11 mouse cellular contexts compared by ENCODE assay signal in genomic region chr19:38245361-38246176, GRCm38 (mm10). TPM values are rescaled to one million over a fixed set of nuclear protein-coding genes. Genes with fewer than 3 reads are reported as not detected.
A peak's percentile ranks its signal among the peaks of the same experiment; 100 is the strongest.
DNase-seq lines count a peak whose midpoint lies in the region; ATAC-seq and TF ChIP-seq lines count a peak whose summit lies in the region.
"Had no signal": no experiment of that assay in that cellular context is flagged by ENCODE, and none has a peak within 500 bp of the region (broad histone marks: within the 10 kb centered on the region; RNA-seq: fewer than 3 reads in every experiment).

No protein-coding gene starts in this region.

- no peaks in the 10 kb centered on the region for H3K27me3 ChIP-seq in kidney, embryonic 16.5 days (ENCODE audit: insufficient read depth, low read length)
- H3K27me3 ChIP-seq in kidney, embryonic 14.5 days (ENCODE audit: control insufficient read depth, insufficient read depth, low read length) = no peaks in the 10 kb centered on the region
- H3K27me3 ChIP-seq in midbrain, embryonic 15.5 days (replicated peaks) = no peaks in the 10 kb centered on the region

- no peak overlapping the region for H3K4me3 ChIP-seq in kidney, embryonic 16.5 days (ENCODE audit: low read length)
- H3K4me3 ChIP-seq in kidney, embryonic 14.5 days (ENCODE audit: low read length) = no peak overlapping the region
- H3K4me3 ChIP-seq in midbrain, embryonic 15.5 days = no peak overlapping the region

- peak; percentile 87 for DNase-seq in brain, embryonic 14.5 days (ENCODE audit: low read depth)
- DNase-seq in adrenal gland, postnatal 14 days = no peak
- no peak for DNase-seq in thymus, postnatal 10 days (ENCODE audit: low spot score in 2 of 2)
- no peak for DNase-seq in embryo, embryonic 11 days
- DNase-seq: adrenal gland, postnatal 25 days; kidney, postnatal 14 days had no signal

- no peak overlapping the region for H3K27ac ChIP-seq in kidney, embryonic 16.5 days (ENCODE audit: low read length)
- no peak overlapping the region for H3K27ac ChIP-seq in kidney, embryonic 14.5 days (ENCODE audit: low read depth, low read length)
- H3K27ac ChIP-seq in midbrain, embryonic 15.5 days = peak overlapping the region; percentile 42; the same call in 1 of the 2 replicates

- 0 out of 2 replicates have a peak overlapping the region, but pooled peaks have one; percentile 8 for H3K4me2 ChIP-seq in kidney, embryonic 16.5 days (replicated peaks; ENCODE audit: low read depth, low read length)
- no peak overlapping the region for H3K4me2 ChIP-seq in kidney, embryonic 14.5 days (replicated peaks; ENCODE audit: low read depth, low read length)
- no peak overlapping the region for H3K4me2 ChIP-seq in midbrain, embryonic 15.5 days

- no peak for TF ChIP-seq CTCF in brain, embryonic 14.5 days (IDR thresholded peaks at IDR 0.05; ENCODE audit: borderline replicate concordance, extremely low read depth, insufficient read depth, insufficient read length)

- ATAC-seq in kidney, embryonic 16.5 days (ENCODE audit: low FRiP score, low TSS enrichment) = no peak
- no peak for ATAC-seq in kidney, embryonic 14.5 days (ENCODE audit: low FRiP score, low TSS enrichment)
- peak; percentile 61 for ATAC-seq in granulocyte monocyte progenitor cell, adult 5-6 weeks (replicated peaks; ENCODE audit: poor library complexity, severe bottlenecking)
- ATAC-seq in midbrain, embryonic 15.5 days (replicated peaks) = peak; percentile 55

- no peak overlapping the region for H3K9ac ChIP-seq in kidney, embryonic 16.5 days (replicated peaks; ENCODE audit: low read length)
- no peak overlapping the region for H3K9ac ChIP-seq in kidney, embryonic 14.5 days (ENCODE audit: low read depth, low read length)
- no peak overlapping the region for H3K9ac ChIP-seq in midbrain, embryonic 15.5 days

- no peak for TF ChIP-seq POLR2A in brain, embryonic 14.5 days (IDR thresholded peaks at IDR 0.05; ENCODE audit: borderline replicate concordance, extremely low read depth, insufficient read depth, insufficient read length, poor library complexity, severe bottlenecking)

- no peaks in the 10 kb centered on the region for H3K36me3 ChIP-seq in kidney, embryonic 16.5 days (ENCODE audit: insufficient read depth, low read length)
- H3K36me3 ChIP-seq in kidney, embryonic 14.5 days (ENCODE audit: control insufficient read depth, insufficient read depth, low read length) = no peaks in the 10 kb centered on the region
- no peaks in the 10 kb centered on the region for H3K36me3 ChIP-seq in midbrain, embryonic 15.5 days (replicated peaks)
- H3K36me3 ChIP-seq: G1E had no signal

- 0 out of 2 replicates have a peak, but pooled peaks cover 4% of the 10 kb centered on the region for H3K4me1 ChIP-seq in kidney, embryonic 16.5 days (ENCODE audit: insufficient read depth, low read length)
- H3K4me1 ChIP-seq in kidney, embryonic 14.5 days (ENCODE audit: control insufficient read depth, insufficient read depth, low read length) = no peaks in the 10 kb centered on the region; the same call in 1 of the 2 replicates
- peaks cover 5% of the 10 kb centered on the region for H3K4me1 ChIP-seq in midbrain, embryonic 15.5 days

- 49% methylated on average over 10 of the region's 10 CpGs for WGBS in kidney, embryonic 16.5 days
- 49% methylated on average over 10 of the region's 10 CpGs for WGBS in kidney, embryonic 14.5 days
- 63% methylated on average over 10 of the region's 10 CpGs for WGBS in midbrain, embryonic 15.5 days

- H3K9me3 ChIP-seq in kidney, embryonic 16.5 days (ENCODE audit: low read length) = no peaks in the 10 kb centered on the region
- no peaks in the 10 kb centered on the region for H3K9me3 ChIP-seq in kidney, embryonic 14.5 days (ENCODE audit: control insufficient read depth, low read length)
- H3K9me3 ChIP-seq in midbrain, embryonic 15.5 days = no peaks in the 10 kb centered on the region
- H3K9me3 ChIP-seq: G1E had no signal

RNA-seq across cellular contexts. Expression of gene Lgi1, which starts 18.8 kb away (rescaled TPM):
- polyA plus RNA-seq in kidney, embryonic 16.5 days (2015; fragmentation: Nextera tagmentation; extraction: Ambion mirVana) = 1.5 and 2.0 TPM in 2 replicates
- polyA plus RNA-seq in kidney, embryonic 14.5 days (2014; fragmentation: Nextera tagmentation; extraction: Ambion mirVana) = 0.86 and 1.6 TPM in 2 replicates
- polyA plus RNA-seq in brain, embryonic 14.5 days (2012; rRNA removed) = 9.0 and 11.4 TPM in 2 replicates
- total RNA-seq in granulocyte monocyte progenitor cell, adult 5-6 weeks (2014; fragmentation: Nextera tagmentation) = 2.4 TPM in 1 of 2 replicates, not detected in the other
- total RNA-seq in granulocyte monocyte progenitor cell, adult 5-6 weeks (2017) = 0.39 TPM in 1 of 2 replicates, not detected in the other
- polyA plus RNA-seq in midbrain, embryonic 15.5 days (2015; fragmentation: Nextera tagmentation; extraction: Ambion mirVana) = 14.7 and 20.7 TPM in 2 replicates
- total RNA-seq in adrenal gland, postnatal 14 days (2021) = 2.6 and 3.5 TPM in 2 replicates
- polyA plus RNA-seq: G1E had no signal

RNA-seq across cellular contexts. Expression of gene Fra10ac1, which starts 21.6 kb away (rescaled TPM):
- 37.2 and 39.6 TPM in 2 replicates for polyA plus RNA-seq in kidney, embryonic 16.5 days (2015; fragmentation: Nextera tagmentation; extraction: Ambion mirVana)
- 36.2 and 42.7 TPM in 2 replicates for polyA plus RNA-seq in kidney, embryonic 14.5 days (2014; fragmentation: Nextera tagmentation; extraction: Ambion mirVana)
- polyA plus RNA-seq in brain, embryonic 14.5 days (2012; rRNA removed) = 24.4 and 25.6 TPM in 2 replicates
- 23.0 and 36.0 TPM in 2 replicates for total RNA-seq in granulocyte monocyte progenitor cell, adult 5-6 weeks (2014; fragmentation: Nextera tagmentation)
- total RNA-seq in granulocyte monocyte progenitor cell, adult 5-6 weeks (2017) = 41.0 and 45.0 TPM in 2 replicates
- polyA plus RNA-seq in midbrain, embryonic 15.5 days (2015; fragmentation: Nextera tagmentation; extraction: Ambion mirVana) = 41.3 and 43.9 TPM in 2 replicates
- total RNA-seq in adrenal gland, postnatal 14 days (2021) = 18.9 and 23.2 TPM in 2 replicates

Comparison
In these comparisons a context has a peak if more than half of its experiments do, and no peak if none do; other contexts are left out.
1. ATAC-seq: peak in granulocyte monocyte progenitor cell, adult 5-6 weeks (single experiment) and midbrain, embryonic 15.5 days (single experiment); none in kidney, embryonic 16.5 days (single experiment) and kidney, embryonic 14.5 days (single experiment).